Mouse (Mus musculus): ENCODE measurements around the gene Acp5.

Acp5 gene

GRCm38 (mm10) chr9:22139746-22140145 is 4.2 kb upstream of the Acp5 start:
- DNase-seq = no peak

GRCm38 (mm10) chr9:22138480-22138879 is 3.0 kb upstream of the Acp5 start:
- peak; percentile 66 to 68 for DNase-seq

- DNase-seq = no peak
Observed at GRCm38 (mm10) chr9:22136765-22137547, 1.4 kb upstream of the Acp5 start.

- no peak for DNase-seq
Observed at GRCm38 (mm10) chr9:22134988-22135643, 395 bp downstream of the Acp5 start.

GRCm38 (mm10) chr9:22134246-22134890 is 1.1 kb downstream of the Acp5 start:
- no peak for DNase-seq

GRCm38 (mm10) chr9:22132220-22132619 is 3.3 kb downstream of the Acp5 start:
- DNase-seq = no peak

GRCm38 (mm10) chr9:22131226-22131981 is 4.1 kb downstream of the Acp5 start:
- DNase-seq = peak; percentile 56 to 57

- DNase-seq = peak; percentile 47 to 59
Observed at GRCm38 (mm10) chr9:22125246-22126027, 10.1 kb downstream of the Acp5 start.

- DNase-seq = no peak
Observed at GRCm38 (mm10) chr9:22124169-22124568, 11.3 kb downstream of the Acp5 start.

GRCm38 (mm10) chr9:22123069-22123609 is 12.4 kb downstream of the Acp5 start:
- peak; percentile 73 to 77 for DNase-seq

- peak; percentile 61 to 62 for DNase-seq
Observed at GRCm38 (mm10) chr9:22122005-22122404, 13.5 kb downstream of the Acp5 start.

- no peak for DNase-seq
Observed at GRCm38 (mm10) chr9:22121545-22121944, 14.0 kb downstream of the Acp5 start.

GRCm38 (mm10) chr9:22119543-22119942 is 16.0 kb downstream of the Acp5 start:
- DNase-seq = no peak

GRCm38 (mm10) chr9:22117754-22118456 is 17.6 kb downstream of the Acp5 start:
- DNase-seq = peak; percentile 83 to 84

GRCm38 (mm10) chr9:22116740-22117426 is 18.6 kb downstream of the Acp5 start, which contains the start of gene Elof1:
Elof1 (minus strand) TSS chr9:22117172.
- DNase-seq = peak; percentile 92 to 93

GRCm38 (mm10) chr9:22116086-22116485 is 19.4 kb downstream of the Acp5 start:
- no peak for DNase-seq

- DNase-seq = no peak
Observed at GRCm38 (mm10) chr9:22115635-22116034, 19.9 kb downstream of the Acp5 start.

- no peak for DNase-seq
Observed at GRCm38 (mm10) chr9:22108194-22108593, 27.3 kb downstream of the Acp5 start.

GRCm38 (mm10) chr9:22099922-22100321 is 35.6 kb downstream of the Acp5 start:
- no peak for DNase-seq

GRCm38 (mm10) chr9:22098993-22099696 is 36.4 kb downstream of the Acp5 start, which contains the start of gene Cnn1:
Cnn1 (plus strand) TSS chr9:22099216.
- DNase-seq = no peak

Measured in B cell, adult 2 months (primary cell).